Mouse (Mus musculus) heart, embryonic 16.5 days (tissue): ENCODE results near the gene Gm7029. TPM values are rescaled to one million over a fixed set of nuclear protein-coding genes. Genes with fewer than 3 reads are reported as not detected.
"Not testable (repeated sequence)": the region's sequence is repeated elsewhere in the genome, so short reads cannot be mapped to it uniquely, and the experiment has no call there.

ENCODE experiments used
- ATAC-seq: fragments of 200-750 bp; cut with Nextera tagmentation; replicated peaks from 2 replicates; pipeline ENCODE4 v1.8.0; 2017; ENCODE audit warnings: moderate number of reproducible peaks; ENCODE audit not compliant: insufficient read depth, low FRiP score; ENCODE audit errors: extremely low read depth
- H3K27ac ChIP-seq: fragments of 300-500 bp; sonication (generic); 2 replicates; pipeline ENCODE4 v1.5.1; 2014; ENCODE audit warnings: mild to moderate bottlenecking, low read length, control low read depth, moderate library complexity
- H3K27me3 ChIP-seq: fragments of 300-500 bp; sonication (generic); 2 replicates; pipeline ENCODE4 v1.6.1; 2014; ENCODE audit warnings: low read length, mixed read lengths; ENCODE audit not compliant: control insufficient read depth, insufficient read depth
- H3K36me3 ChIP-seq: fragments of 300-500 bp; sonication (generic); 2 replicates; pipeline ENCODE4 v1.6.1; 2014; ENCODE audit not compliant: control insufficient read depth, insufficient read depth
- H3K4me1 ChIP-seq: fragments of 300-500 bp; sonication (generic); 2 replicates; pipeline ENCODE4 v1.6.1; 2014; ENCODE audit warnings: low read length, mixed read lengths; ENCODE audit not compliant: control insufficient read depth, insufficient read depth
- H3K4me2 ChIP-seq: fragments of 300-500 bp; sonication (generic); 2 replicates; pipeline ENCODE4 v1.6.1; 2014; ENCODE audit warnings: low read depth, mild to moderate bottlenecking, control low read depth, low read length
- H3K4me3 ChIP-seq: fragments of 300-500 bp; sonication (generic); 2 replicates; pipeline ENCODE4 v1.5.1; 2014; ENCODE audit warnings: mild to moderate bottlenecking, control low read depth, low read length
- H3K9ac ChIP-seq: fragments of 300-500 bp; sonication (generic); 2 replicates; pipeline ENCODE4 v1.6.1; 2014; ENCODE audit warnings: low read length, control low read depth
- H3K9me3 ChIP-seq: fragments of 300-500 bp; sonication (generic); replicated peaks from 2 replicates; pipeline ENCODE4 v1.6.1; 2016; ENCODE audit warnings: low read length; ENCODE audit not compliant: control insufficient read depth
- WGBS: fragments of 180-500 bp; shearing (Covaris S2); extraction: QIAGEN DNeasy Blood & Tissue Kit; methylation state at CpG from one replicate; pipeline ENCODE4 v1.1.7; 2014; 5-methylcytosine and 5-hydroxymethylcytosine counted together
- polyA plus RNA-seq: library from polyadenylated mRNA; unstranded; fragments of >200 nt; fragmentation: Nextera tagmentation; extraction: Ambion mirVana; gene quantifications from 2 replicates; pipeline ENCODE4 v1.2.1, GENCODE M21; 2015

Gene Gm7029
- polyA plus RNA-seq, 1 experiment from 2014 or later = not detected

DNA sequence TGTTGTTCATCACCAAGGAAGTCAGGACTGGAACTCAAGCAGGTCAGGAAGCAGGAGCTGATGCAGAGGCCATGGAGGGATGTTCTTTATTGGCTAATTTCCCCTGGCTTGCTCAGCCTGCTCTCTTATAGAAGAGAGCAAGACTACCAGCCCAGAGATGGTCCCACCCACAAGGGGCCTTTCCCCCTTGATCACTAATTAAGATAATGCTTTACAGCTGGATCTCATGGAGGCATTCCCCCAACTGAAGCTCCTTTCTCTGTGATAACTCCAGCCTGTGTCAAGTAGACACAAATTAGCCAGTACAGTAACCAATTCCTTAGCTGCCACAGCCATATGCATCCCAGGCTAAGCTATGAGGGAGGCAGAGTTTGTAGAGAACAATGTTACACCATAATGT, 14.6 kb downstream of the Gm7029 start:
- H3K27me3 ChIP-seq, H3K4me3 ChIP-seq, ATAC-seq, H3K27ac ChIP-seq, H3K9me3 ChIP-seq, H3K4me2 ChIP-seq, H3K36me3 ChIP-seq, H3K9ac ChIP-seq: not testable (repeated sequence)
- H3K4me1 ChIP-seq = peaks cover 10% of the 10 kb centered on the region

DNA sequence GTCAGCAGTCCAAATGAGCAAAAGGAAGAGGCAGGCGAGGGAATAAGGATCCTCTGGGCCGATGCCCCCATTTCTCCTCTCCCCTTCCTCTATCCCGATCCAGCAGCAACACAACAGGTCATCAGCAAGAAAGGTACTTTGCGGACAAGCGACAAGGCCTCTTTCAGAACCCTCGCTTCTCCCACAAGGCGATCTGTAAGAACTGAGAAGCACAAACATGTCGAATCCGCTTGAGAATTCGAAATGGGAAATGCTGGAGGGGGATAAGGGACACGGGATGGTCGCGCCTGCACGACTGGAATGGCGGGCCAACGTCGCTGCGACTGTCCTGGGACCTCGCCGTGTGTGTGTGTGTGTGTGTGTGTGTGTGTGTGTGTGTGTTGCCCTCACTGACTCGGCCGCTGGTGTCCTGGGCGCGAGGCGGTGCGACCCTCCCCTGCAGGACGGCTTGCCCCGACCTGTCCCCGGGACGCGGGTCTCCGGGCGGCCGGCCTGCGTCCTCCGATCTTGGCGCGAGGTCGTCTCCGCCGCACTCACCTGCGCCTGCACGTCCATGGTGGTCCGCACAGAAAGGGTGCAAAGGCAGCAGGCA, 16.4 kb downstream of the Gm7029 start:
- Histone ChIP-seq H3K4me3 (peak overlapping the region; percentile 70), H3K27ac (peak overlapping the region; percentile 48), H3K4me2 (peak overlapping the region; percentile 68), H3K4me1 (peaks cover 10% of the 10 kb centered on the region), H3K9ac (peak overlapping the region; percentile 75)
- under 1% methylated on average over 42 of the region's 44 CpGs for WGBS
- not testable (repeated sequence) for H3K27me3 ChIP-seq, H3K36me3 ChIP-seq, H3K9me3 ChIP-seq
- peak; percentile 7 for ATAC-seq

DNA sequence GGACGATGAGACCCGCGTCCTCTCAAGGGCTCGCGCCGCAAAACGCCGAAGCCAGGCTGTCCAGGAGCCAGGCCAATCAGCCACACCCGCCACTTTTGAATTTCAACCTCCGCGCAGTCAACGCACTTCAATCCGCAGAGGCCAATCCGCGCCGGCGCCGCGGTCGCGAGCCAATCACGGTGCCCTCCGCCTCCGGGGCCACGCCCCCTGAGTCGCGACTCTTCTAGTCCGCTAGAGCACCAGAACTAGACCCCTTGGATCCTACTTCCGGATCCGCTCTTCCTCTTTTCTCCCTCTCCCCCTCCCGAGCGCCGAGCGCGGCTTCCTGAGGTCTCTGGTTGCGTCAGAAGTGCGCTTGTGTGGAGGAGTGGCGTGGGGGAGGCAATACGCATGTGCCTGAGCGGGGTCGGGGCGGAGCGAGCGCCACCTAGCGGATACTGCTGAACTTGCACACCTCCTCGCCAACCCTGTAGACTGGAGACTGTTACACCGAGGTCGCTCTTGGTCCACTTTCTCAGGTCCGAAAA, 17.0 kb downstream of the Gm7029 start, which contains the start of gene Kifc1:
Kifc1 (minus strand) TSS at position 129 of the 527 bp plus-strand sequence.
- ATAC-seq = peak; percentile 99
- no peaks in the 10 kb centered on the region for H3K27me3 ChIP-seq
- peak within 1 kb of the TSS; percentile 75 for H3K9ac ChIP-seq
- H3K4me1 ChIP-seq = peaks cover 10% of the 10 kb centered on the region
- H3K36me3 ChIP-seq = no peaks in the 10 kb centered on the region; the same call in 1 of the 2 replicates
- peak within 1 kb of the TSS; percentile 48 for H3K27ac ChIP-seq
- H3K4me3 ChIP-seq = peak within 1 kb of the TSS; percentile 70
- under 1% methylated on average over 43 of the region's 49 CpGs for WGBS
- peak within 1 kb of the TSS; percentile 68 for H3K4me2 ChIP-seq
- H3K9me3 ChIP-seq = no peaks in the 10 kb centered on the region

DNA sequence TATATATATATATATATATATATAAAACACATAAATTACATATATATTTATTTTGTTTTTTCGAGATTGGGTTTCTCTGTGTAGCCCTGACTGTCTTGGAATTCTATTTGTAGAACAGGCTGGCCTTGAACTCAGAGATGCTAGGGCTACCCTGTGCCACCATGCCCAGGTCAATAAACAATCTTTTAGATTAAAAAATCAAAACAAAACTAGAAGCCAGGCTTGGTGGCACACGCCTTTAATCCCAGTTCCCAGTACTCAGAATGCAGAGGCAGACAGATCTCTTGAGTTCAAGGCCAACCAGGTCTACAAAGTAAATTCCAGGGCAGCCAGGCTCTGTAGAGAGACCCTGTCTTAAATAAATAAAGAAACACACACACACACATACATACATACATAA, 17.7 kb downstream of the Gm7029 start:
- Histone ChIP-seq H3K4me3 (no peak overlapping the region), H3K27ac (no peak overlapping the region), H3K27me3 (no peaks in the 10 kb centered on the region), H3K4me2 (no peak overlapping the region), H3K36me3 (no peaks in the 10 kb centered on the region), H3K9me3 (no peaks in the 10 kb centered on the region), H3K9ac (no peak overlapping the region), H3K4me1 (peaks cover 10% of the 10 kb centered on the region)
- no peak for ATAC-seq
- 53% methylated on average over 2 of the region's 2 CpGs for WGBS

DNA sequence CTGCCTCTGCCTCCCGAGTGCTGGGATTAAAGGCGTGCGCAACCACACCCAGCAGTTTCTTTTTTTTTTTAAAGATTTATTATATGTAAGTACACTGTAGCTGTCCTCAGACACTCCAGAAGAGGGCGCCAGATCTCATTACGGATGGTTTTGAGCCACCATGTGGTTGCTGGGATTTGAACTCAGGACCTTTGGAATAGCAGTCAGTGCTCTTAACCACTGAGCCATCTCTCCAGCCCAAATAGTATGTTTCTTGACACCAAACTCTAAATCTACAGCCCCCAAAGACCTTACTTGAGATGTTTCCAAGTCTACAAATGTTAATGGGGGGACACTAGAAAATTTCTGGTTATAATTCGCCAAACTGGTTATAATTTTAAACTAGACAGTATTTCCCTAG, 18.3 kb downstream of the Gm7029 start:
- not testable (repeated sequence) for H3K36me3 ChIP-seq

DNA sequence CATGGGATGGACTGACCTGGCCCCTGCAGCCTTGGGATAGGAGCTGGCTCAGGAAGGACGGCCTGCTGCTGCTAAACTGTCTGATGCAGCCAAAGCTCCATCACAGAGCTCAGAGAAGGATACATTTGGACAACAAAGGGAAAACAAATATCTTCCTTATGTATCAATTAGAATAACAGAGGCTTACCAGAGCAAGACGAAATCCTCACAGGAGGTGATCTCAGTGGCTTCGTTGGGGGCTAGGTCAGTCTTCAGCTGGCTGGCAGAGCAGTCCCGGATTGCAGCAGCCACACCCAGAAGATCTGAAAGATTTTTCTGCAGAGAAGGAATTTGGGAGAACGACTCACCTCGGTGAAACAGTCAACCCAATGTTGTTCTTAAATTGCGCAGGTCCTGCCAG, 18.8 kb downstream of the Gm7029 start:
- Histone ChIP-seq H3K36me3 (no peaks in the 10 kb centered on the region), H3K27ac (no peak overlapping the region), H3K27me3 (no peaks in the 10 kb centered on the region), H3K4me1 (peaks cover 10% of the 10 kb centered on the region), H3K4me3 (no peak overlapping the region), H3K9ac (no peak overlapping the region), H3K4me2 (no peak overlapping the region), H3K9me3 (no peaks in the 10 kb centered on the region)
- no peak for ATAC-seq
- 27% methylated on average over 7 of the region's 7 CpGs for WGBS

More for the DNA sequence above, 18.3 kb downstream of the Gm7029 start:
- H3K4me1 ChIP-seq = peaks cover 10% of the 10 kb centered on the region
- 66% methylated on average over 6 of the region's 6 CpGs for WGBS
- H3K27me3 ChIP-seq, H3K9me3 ChIP-seq, H3K27ac ChIP-seq, H3K9ac ChIP-seq, ATAC-seq, H3K4me2 ChIP-seq, H3K4me3 ChIP-seq: not testable (repeated sequence)

DNA sequence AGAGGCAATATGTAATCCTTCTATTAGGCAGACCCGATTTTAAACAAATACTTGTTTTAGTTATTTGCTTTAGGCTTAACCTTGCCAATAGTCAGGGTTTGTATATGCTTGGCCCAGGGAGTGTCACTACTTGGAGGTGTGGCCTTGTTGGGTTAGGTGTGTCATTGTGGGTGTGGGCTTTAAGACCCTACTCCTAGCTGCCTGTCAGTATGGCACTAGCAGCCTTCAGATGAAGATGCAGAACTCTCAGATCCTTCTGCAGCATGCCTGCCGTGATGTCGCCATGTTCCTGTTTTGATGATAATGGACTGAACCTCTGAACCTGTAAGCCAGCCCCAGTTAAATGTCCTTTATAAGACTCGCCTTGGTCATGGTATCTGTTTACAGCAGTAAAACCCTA, 19.4 kb downstream of the Gm7029 start:
- not testable (repeated sequence) for H3K4me3 ChIP-seq, H3K4me1 ChIP-seq, H3K9me3 ChIP-seq, H3K27me3 ChIP-seq, H3K9ac ChIP-seq, H3K36me3 ChIP-seq, H3K27ac ChIP-seq, ATAC-seq, H3K4me2 ChIP-seq
- 77% methylated on average over 4 of the region's 4 CpGs for WGBS

DNA sequence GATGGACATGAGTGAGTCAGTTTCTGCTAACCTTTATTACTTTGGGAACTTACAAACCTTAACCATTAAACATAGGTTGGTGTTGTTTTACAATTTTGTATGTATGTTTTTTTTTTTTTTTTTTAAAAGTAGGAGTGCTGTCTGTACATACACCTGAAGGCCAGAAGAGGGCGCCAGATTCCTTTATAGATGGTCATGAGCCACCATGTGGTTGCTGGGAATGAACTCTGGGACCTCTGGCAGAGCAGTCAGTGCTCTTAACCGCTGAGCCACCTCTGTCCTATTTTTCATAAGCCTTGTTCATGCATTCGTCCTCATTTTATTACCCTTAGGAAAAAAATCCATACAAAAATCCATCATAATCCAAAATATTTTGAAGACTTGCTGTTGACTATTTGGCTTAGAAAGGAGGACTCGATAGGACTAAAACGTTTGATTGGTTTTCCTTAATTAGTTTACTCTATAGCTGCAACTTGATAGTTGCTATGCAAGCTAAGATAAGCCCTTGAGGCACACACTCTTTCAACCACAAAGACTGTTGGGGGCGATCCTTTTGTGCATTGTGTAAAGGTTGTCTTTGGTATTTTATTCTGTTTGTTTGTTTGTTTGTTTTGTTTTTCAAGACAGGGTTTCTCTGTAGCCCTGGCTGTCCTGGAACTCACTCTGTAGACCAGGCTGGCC, 23.6 kb downstream of the Gm7029 start:
- Histone ChIP-seq H3K27me3 (no peaks in the 10 kb centered on the region), H3K4me1 (no peaks in the 10 kb centered on the region), H3K4me3 (no peak overlapping the region), H3K4me2 (no peak overlapping the region), H3K9me3 (no peaks in the 10 kb centered on the region), H3K36me3 (no peaks in the 10 kb centered on the region), H3K9ac (no peak overlapping the region), H3K27ac (no peak overlapping the region)
- WGBS = 42% methylated on average over 6 of the region's 6 CpGs
- ATAC-seq = no peak

DNA sequence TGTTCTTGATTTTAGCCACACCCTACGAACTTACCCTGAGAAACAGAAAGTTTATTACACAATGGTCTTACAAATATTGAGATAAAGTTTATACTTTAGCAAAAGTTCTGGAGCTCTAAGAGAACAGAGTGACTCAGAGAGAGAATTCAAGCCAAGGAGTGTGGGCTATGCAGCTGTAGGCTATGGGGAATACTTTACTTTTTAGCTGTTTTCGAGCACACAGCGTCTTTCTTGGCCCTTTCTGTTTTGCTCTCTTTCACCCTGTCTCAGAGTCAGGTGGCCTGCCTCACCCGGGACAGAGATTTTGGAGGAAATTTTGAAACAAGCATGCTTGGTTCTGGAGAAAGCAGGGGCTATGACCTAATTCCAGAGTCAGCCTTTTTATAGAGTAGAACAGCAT, 24.6 kb downstream of the Gm7029 start:
- WGBS = 59% methylated on average over 4 of the region's 4 CpGs

More for the DNA sequence above, 24.6 kb downstream of the Gm7029 start:
- H3K9ac ChIP-seq, H3K4me2 ChIP-seq, H3K4me3 ChIP-seq, H3K27me3 ChIP-seq, ATAC-seq, H3K27ac ChIP-seq, H3K36me3 ChIP-seq, H3K4me1 ChIP-seq, H3K9me3 ChIP-seq: not testable (repeated sequence)
